Mouse (Mus musculus): ENCODE results near the gene Grn. TPM values are rescaled to one million over a fixed set of nuclear protein-coding genes. Genes with fewer than 3 reads are reported as not detected.

The Grn gene
- polyA plus RNA-seq, 1 experiment from 2014 or later = 88.9 TPM

GRCm38 (mm10) chr11:102461764-102462163 lies 31.6 kb downstream of the Grn start:
- no peak for DNase-seq (ENCODE audit: low spot score)
- H3K4me1 ChIP-seq (replicated peaks) = peaks cover 29% of the 10 kb centered on the region
- H3K9me3 ChIP-seq = no peaks in the 10 kb centered on the region
- no peaks in the 10 kb centered on the region for H3K36me3 ChIP-seq
- peaks cover 69% of the 10 kb centered on the region for H3K27me3 ChIP-seq (ENCODE audit: insufficient read depth, poor library complexity, severe bottlenecking)
- WGBS = 78% methylated on average over 3 of the region's 3 CpGs
- no peak overlapping the region for H3K4me3 ChIP-seq
- H3K27ac ChIP-seq = no peak overlapping the region

GRCm38 (mm10) chr11:102464901-102465300 lies 34.8 kb downstream of the Grn start:
- H3K27ac ChIP-seq = no peak overlapping the region
- no peaks in the 10 kb centered on the region for H3K36me3 ChIP-seq
- no peak for DNase-seq (ENCODE audit: low spot score)
- peaks cover 39% of the 10 kb centered on the region for H3K4me1 ChIP-seq (replicated peaks)
- H3K27me3 ChIP-seq (ENCODE audit: insufficient read depth, poor library complexity, severe bottlenecking) = peaks cover 71% of the 10 kb centered on the region
- 94% methylated on average over 6 of the region's 6 CpGs for WGBS
- no peaks in the 10 kb centered on the region for H3K9me3 ChIP-seq
- no peak overlapping the region for H3K4me3 ChIP-seq

- 8% methylated on average over 26 of the region's 26 CpGs for WGBS
- no peaks in the 10 kb centered on the region for H3K36me3 ChIP-seq
- no peaks in the 10 kb centered on the region for H3K9me3 ChIP-seq
- no peak overlapping the region for H3K27ac ChIP-seq
- peaks cover 37% of the 10 kb centered on the region for H3K4me1 ChIP-seq (replicated peaks)
- peak; percentile 56 for DNase-seq (ENCODE audit: low spot score)
- peak overlapping the region; percentile 23; the same call in 1 of the 2 replicates for H3K4me3 ChIP-seq
- peaks cover 62% of the 10 kb centered on the region for H3K27me3 ChIP-seq (ENCODE audit: insufficient read depth, poor library complexity, severe bottlenecking)
Observed at GRCm38 (mm10) chr11:102465713-102466436, 35.8 kb downstream of the Grn start.

DNA sequence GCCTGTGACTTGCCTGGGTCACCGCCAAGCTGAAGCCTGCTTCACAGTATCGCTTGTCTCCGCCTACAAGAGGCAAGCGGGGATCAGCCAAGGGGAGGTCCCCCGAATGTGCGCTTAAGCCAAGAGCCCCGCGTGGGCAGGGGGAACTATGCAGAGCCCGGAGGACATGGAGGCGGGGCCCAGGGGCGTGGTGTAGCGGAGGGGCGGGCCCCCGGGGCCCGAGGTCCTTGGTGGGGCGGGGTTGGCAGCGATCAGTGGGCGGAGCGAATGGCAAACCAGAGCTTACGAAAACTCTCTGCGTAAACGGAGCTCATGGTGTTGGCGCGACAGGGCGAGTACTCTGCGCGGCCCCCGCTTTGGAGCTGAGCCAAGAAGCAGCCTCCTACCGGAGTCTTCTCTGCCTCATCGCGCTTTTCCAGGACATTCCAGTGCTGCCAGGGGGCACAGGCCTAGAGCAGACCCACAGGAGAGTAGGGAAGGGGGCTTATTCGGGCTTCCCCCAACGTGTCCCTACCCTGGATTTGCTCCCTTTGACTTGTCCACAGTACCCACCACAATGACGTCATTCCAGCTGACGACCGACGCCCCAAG lies 37.0 kb downstream of the Grn start:
- Histone ChIP-seq H3K4me1 (replicated peaks) (peaks cover 34% of the 10 kb centered on the region), H3K9me3 (no peaks in the 10 kb centered on the region), H3K4me3 (peak overlapping the region; percentile 48), H3K36me3 (no peaks in the 10 kb centered on the region), H3K27ac (peak overlapping the region; percentile 57), H3K27me3 (ENCODE audit: insufficient read depth, poor library complexity, severe bottlenecking) (peaks cover 53% of the 10 kb centered on the region)
- peak; percentile 90 for DNase-seq (ENCODE audit: low spot score)
- under 1% methylated on average over 37 of the region's 37 CpGs for WGBS

- Histone ChIP-seq H3K27me3 (ENCODE audit: insufficient read depth, poor library complexity, severe bottlenecking) (peaks cover 46% of the 10 kb centered on the region), H3K4me3 (0 out of 2 replicates have a peak within 1 kb of the TSS, but pooled peaks have one; percentile 11), H3K4me1 (replicated peaks) (peaks cover 32% of the 10 kb centered on the region), H3K9me3 (no peaks in the 10 kb centered on the region), H3K36me3 (peaks cover 8% of the 10 kb centered on the region), H3K27ac (peak within 1 kb of the TSS; percentile 50)
- DNase-seq (ENCODE audit: low spot score) = no peak
- WGBS = 74% methylated on average over 11 of the region's 11 CpGs
Observed at GRCm38 (mm10) chr11:102469648-102470357, 39.7 kb downstream of the Grn start, which contains the start of gene Itga2b. Gene Itga2b (minus strand): TSS chr11:102470122.

DNA sequence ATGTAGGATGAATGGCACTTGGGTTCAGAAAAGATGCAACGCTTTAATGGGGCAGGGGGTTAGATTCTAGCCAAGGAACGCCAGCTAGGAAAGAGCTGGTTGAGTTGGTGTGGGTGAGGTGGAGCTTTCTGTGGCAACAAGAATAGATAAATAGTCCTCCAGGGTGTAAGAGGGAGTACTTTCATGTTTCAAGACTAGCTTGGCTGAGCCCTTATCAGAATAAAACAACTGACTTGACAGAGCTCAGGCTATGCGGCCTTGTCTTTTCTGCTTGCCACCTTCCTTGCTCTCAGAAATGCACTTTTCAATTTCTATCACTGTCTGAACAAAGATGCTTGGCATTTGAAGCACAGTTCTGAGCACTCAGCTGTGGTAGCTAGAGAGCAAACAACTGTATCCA lies 44.9 kb downstream of the Grn start:
- Histone ChIP-seq H3K36me3 (peaks cover 53% of the 10 kb centered on the region), H3K4me1 (replicated peaks) (no peaks in the 10 kb centered on the region), H3K27me3 (ENCODE audit: insufficient read depth, poor library complexity, severe bottlenecking) (no peaks in the 10 kb centered on the region), H3K9me3 (no peaks in the 10 kb centered on the region), H3K4me3 (no peak overlapping the region), H3K27ac (no peak overlapping the region)
- WGBS = 94% methylated on average over 3 of the region's 3 CpGs
- no peak for DNase-seq (ENCODE audit: low spot score)

DNA sequence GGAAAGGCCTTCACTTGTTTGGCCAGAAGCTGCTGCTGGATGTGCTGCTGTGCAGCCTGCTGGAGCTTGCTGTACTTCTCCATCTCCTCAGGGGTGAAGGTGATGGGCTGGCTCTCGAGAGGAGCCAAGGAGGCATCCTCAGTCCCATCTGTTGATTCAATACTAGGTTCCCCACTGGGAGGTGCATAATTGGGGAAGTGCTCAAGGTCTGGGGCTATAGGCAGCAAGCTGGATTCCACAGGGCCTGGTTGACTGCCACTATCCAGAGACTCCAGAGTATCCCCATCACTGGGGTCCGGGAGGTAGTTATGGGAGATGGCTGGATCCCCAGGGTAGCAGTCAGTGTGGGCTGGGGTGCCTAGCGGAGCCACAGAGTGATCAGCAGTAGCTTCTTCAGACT lies 48.6 kb downstream of the Grn start:
- no peak for DNase-seq (ENCODE audit: low spot score)
- WGBS = 83% methylated on average over 3 of the region's 3 CpGs
- Histone ChIP-seq H3K4me1 (replicated peaks) (no peaks in the 10 kb centered on the region), H3K9me3 (no peaks in the 10 kb centered on the region), H3K36me3 (peaks cover 85% of the 10 kb centered on the region), H3K4me3 (no peak overlapping the region), H3K27me3 (ENCODE audit: insufficient read depth, poor library complexity, severe bottlenecking) (no peaks in the 10 kb centered on the region), H3K27ac (no peak overlapping the region)

DNA sequence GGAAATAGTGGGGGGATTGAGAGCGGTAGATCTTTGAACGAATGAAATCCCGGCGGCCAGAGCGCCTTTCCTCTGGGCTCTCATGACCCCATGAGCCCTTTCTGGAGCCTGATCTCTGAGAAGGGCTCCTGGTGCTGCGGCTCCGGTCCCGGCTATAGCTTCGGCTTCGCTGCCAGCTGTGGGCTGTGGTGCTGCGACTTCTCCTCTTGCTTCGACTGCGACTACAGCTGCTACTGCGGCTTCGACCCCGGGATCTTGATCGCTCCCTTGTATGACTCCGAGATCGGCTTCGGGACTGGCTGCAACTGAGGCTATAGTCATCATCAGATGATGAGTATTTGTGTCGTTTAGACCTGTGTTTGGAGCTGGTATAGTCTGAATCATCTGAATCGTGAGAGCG lies 49.5 kb downstream of the Grn start:
- H3K36me3 ChIP-seq = peaks cover 87% of the 10 kb centered on the region

GRCm38 (mm10) chr11:102480111-102480510 lies 50.0 kb downstream of the Grn start:
- Histone ChIP-seq H3K4me1 (replicated peaks) (no peaks in the 10 kb centered on the region), H3K36me3 (peaks cover 87% of the 10 kb centered on the region), H3K27me3 (ENCODE audit: insufficient read depth, poor library complexity, severe bottlenecking) (no peaks in the 10 kb centered on the region), H3K4me3 (no peak overlapping the region), H3K27ac (no peak overlapping the region), H3K9me3 (no peaks in the 10 kb centered on the region)
- WGBS = 97% methylated on average over 15 of the region's 15 CpGs
- DNase-seq (ENCODE audit: low spot score) = no peak

More for the DNA sequence above, 49.5 kb downstream of the Grn start:
- H3K27me3 ChIP-seq (ENCODE audit: insufficient read depth, poor library complexity, severe bottlenecking) = no peaks in the 10 kb centered on the region
- no peak for DNase-seq (ENCODE audit: low spot score)
- no peaks in the 10 kb centered on the region for H3K9me3 ChIP-seq
- WGBS = 97% methylated on average over 23 of the region's 23 CpGs
- H3K27ac ChIP-seq = no peak overlapping the region
- no peak overlapping the region for H3K4me3 ChIP-seq
- H3K4me1 ChIP-seq (replicated peaks) = no peaks in the 10 kb centered on the region

- Histone ChIP-seq H3K4me3 (no peak overlapping the region), H3K9me3 (no peaks in the 10 kb centered on the region), H3K4me1 (replicated peaks) (no peaks in the 10 kb centered on the region), H3K27me3 (ENCODE audit: insufficient read depth, poor library complexity, severe bottlenecking) (no peaks in the 10 kb centered on the region), H3K27ac (no peak overlapping the region), H3K36me3 (peaks cover 88% of the 10 kb centered on the region)
- no peak for DNase-seq (ENCODE audit: low spot score)
- WGBS = 88% methylated on average over 4 of the region's 4 CpGs
Observed at GRCm38 (mm10) chr11:102480897-102481296, 50.8 kb downstream of the Grn start.

DNA sequence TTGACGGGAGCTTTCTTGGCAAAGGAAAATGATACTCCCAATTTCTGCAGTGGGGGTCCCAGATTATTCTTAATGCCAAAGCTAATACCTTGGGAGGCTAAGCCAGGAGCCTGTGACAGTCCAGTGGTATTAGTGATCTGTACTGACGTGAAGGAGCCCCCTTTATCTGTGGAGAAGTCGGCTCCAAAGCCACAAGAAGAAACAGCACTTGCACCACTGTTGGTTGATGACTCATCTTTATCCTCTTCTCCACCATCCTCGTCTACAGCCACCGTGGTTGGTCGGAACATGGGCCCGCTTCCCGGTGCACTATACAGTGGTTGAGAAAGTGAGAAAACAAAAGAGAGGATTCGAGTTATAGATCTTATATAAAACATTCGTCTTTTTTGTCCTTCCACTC lies 51.7 kb downstream of the Grn start:
- 93% methylated on average over 10 of the region's 10 CpGs for WGBS
- H3K27ac ChIP-seq = no peak overlapping the region

More for the DNA sequence above, 51.7 kb downstream of the Grn start:
- Histone ChIP-seq H3K36me3 (peaks cover 91% of the 10 kb centered on the region), H3K4me3 (no peak overlapping the region), H3K27me3 (ENCODE audit: insufficient read depth, poor library complexity, severe bottlenecking) (no peaks in the 10 kb centered on the region), H3K4me1 (replicated peaks) (no peaks in the 10 kb centered on the region), H3K9me3 (no peaks in the 10 kb centered on the region)
- no peak for DNase-seq (ENCODE audit: low spot score)

All from hindbrain, embryonic 10.5 days (tissue).